Mouse (Mus musculus) kidney, postnatal 25 days (tissue): ENCODE data around the gene Arhgap9.
"Not testable (repeated sequence)": the region's sequence is repeated elsewhere in the genome, so short reads cannot be mapped to it uniquely, and the experiment has no call there.

ENCODE experiments used
- DNase-seq, 2 experiments: peaks; one replicate each; pipeline ENCODE4 v3.0.0; 2021; ENCODE audit warnings: mixed read lengths in 2 of 2

Arhgap9 gene

GRCm38 (mm10) chr10:127292987-127293538 lies 28.7 kb upstream of the Arhgap9 start:
- peak in 1 of 2 experiments; percentile 55 for DNase-seq

GRCm38 (mm10) chr10:127293590-127294113 lies 28.1 kb upstream of the Arhgap9 start:
- DNase-seq: no peak

GRCm38 (mm10) chr10:127294895-127295510 lies 26.8 kb upstream of the Arhgap9 start:
- peak in 1 of 2 experiments; percentile 55 for DNase-seq

GRCm38 (mm10) chr10:127295986-127296794 lies 25.6 kb upstream of the Arhgap9 start:
- DNase-seq: no peak

GRCm38 (mm10) chr10:127297015-127297871 lies 24.5 kb upstream of the Arhgap9 start:
- no peak for DNase-seq

- DNase-seq: no peak
These were observed 21.4 kb upstream of the Arhgap9 start for GRCm38 (mm10) chr10:127300361-127300760.

- DNase-seq: no peak
These were observed 18.6 kb upstream of the Arhgap9 start for GRCm38 (mm10) chr10:127303136-127303535.

- not testable (repeated sequence) for DNase-seq
These were observed 12.6 kb upstream of the Arhgap9 start for GRCm38 (mm10) chr10:127309167-127309566.

GRCm38 (mm10) chr10:127310523-127311475 lies 11.0 kb upstream of the Arhgap9 start:
- no peak for DNase-seq

GRCm38 (mm10) chr10:127311476-127312355 lies 10.0 kb upstream of the Arhgap9 start, which contains the start of gene Mars:
Mars (minus strand) TSS chr10:127311786.
- DNase-seq: peak; percentile 95 to 97

GRCm38 (mm10) chr10:127312356-127312676 lies 9.4 kb upstream of the Arhgap9 start:
- DNase-seq: peak; percentile 80 to 90

- no peak for DNase-seq
These were observed 8.9 kb upstream of the Arhgap9 start for GRCm38 (mm10) chr10:127312858-127313257.

- not testable (repeated sequence) for DNase-seq
These were observed 8.2 kb upstream of the Arhgap9 start for GRCm38 (mm10) chr10:127313516-127313915.

GRCm38 (mm10) chr10:127314950-127315349 lies 6.8 kb upstream of the Arhgap9 start:
- not testable (repeated sequence) for DNase-seq

GRCm38 (mm10) chr10:127317277-127317676 lies 4.5 kb upstream of the Arhgap9 start:
- no peak for DNase-seq

GRCm38 (mm10) chr10:127318009-127318408 lies 3.8 kb upstream of the Arhgap9 start:
- no peak for DNase-seq

- no peak for DNase-seq
These were observed 1.8 kb upstream of the Arhgap9 start for GRCm38 (mm10) chr10:127319969-127320368.

GRCm38 (mm10) chr10:127322178-127322577 lies 414 bp downstream of the Arhgap9 start:
- no peak for DNase-seq

- no peak for DNase-seq
These were observed 905 bp downstream of the Arhgap9 start for GRCm38 (mm10) chr10:127322669-127323068.

GRCm38 (mm10) chr10:127323131-127323855 lies 1.5 kb downstream of the Arhgap9 start:
- no peak for DNase-seq
